Mouse (Mus musculus) midbrain, embryonic 15.5 days (tissue): ENCODE results near the gene Dcaf5. TPM values are rescaled to one million over a fixed set of nuclear protein-coding genes. Genes with fewer than 3 reads are reported as not detected.
A peak's percentile ranks its signal among the peaks of the same experiment; 100 is the strongest.
"Not testable (repeated sequence)": the region's sequence is repeated elsewhere in the genome, so short reads cannot be mapped to it uniquely, and the experiment has no call there.

Source experiments
- ATAC-seq: fragments of 200-750 bp; cut with Nextera tagmentation; replicated peaks from 2 replicates; pipeline ENCODE4 v1.8.0; 2017; ENCODE audit warnings: moderate TSS enrichment
- H3K27ac ChIP-seq: fragments of 300-500 bp; sonication (generic); 2 replicates; pipeline ENCODE4 v1.5.1; 2015; ENCODE audit warnings: mild to moderate bottlenecking, inconsistent platforms
- H3K27me3 ChIP-seq: fragments of 300-500 bp; sonication (generic); replicated peaks from 2 replicates; pipeline ENCODE4 v1.6.1; 2015; ENCODE audit warnings: inconsistent platforms
- H3K36me3 ChIP-seq: fragments of 300-500 bp; sonication (generic); replicated peaks from 2 replicates; pipeline ENCODE4 v1.6.1; 2015; ENCODE audit warnings: inconsistent platforms
- H3K4me1 ChIP-seq: fragments of 300-500 bp; sonication (generic); 2 replicates; pipeline ENCODE4 v1.6.1; 2015; ENCODE audit warnings: inconsistent platforms
- H3K4me2 ChIP-seq: fragments of 300-500 bp; sonication (generic); 2 replicates; pipeline ENCODE4 v1.6.1; 2015; ENCODE audit warnings: inconsistent platforms, mild to moderate bottlenecking, moderate library complexity
- H3K4me3 ChIP-seq: fragments of 300-500 bp; sonication (generic); 2 replicates; pipeline ENCODE4 v1.5.1; 2015; ENCODE audit warnings: mild to moderate bottlenecking, inconsistent platforms
- H3K9ac ChIP-seq: fragments of 300-500 bp; sonication (generic); 2 replicates; pipeline ENCODE4 v1.6.1; 2015; ENCODE audit warnings: mild to moderate bottlenecking, inconsistent platforms
- H3K9me3 ChIP-seq: fragments of 300-500 bp; sonication (generic); 2 replicates; pipeline ENCODE4 v1.6.1; 2016; ENCODE audit warnings: inconsistent platforms
- WGBS: fragments of 180-500 bp; shearing (Covaris S2); methylation state at CpG from one replicate; pipeline ENCODE4 v1.1.7; 2015; ENCODE audit warnings: mixed read lengths; 5-methylcytosine and 5-hydroxymethylcytosine counted together
- polyA plus RNA-seq: library from polyadenylated mRNA; unstranded; fragments of >200 nt; fragmentation: Nextera tagmentation; extraction: Ambion mirVana; gene quantifications from 2 replicates; pipeline ENCODE4 v1.2.1, GENCODE M21; 2015

The Dcaf5 gene
- 25.5 and 26.6 TPM in 2 replicates for polyA plus RNA-seq

DNA sequence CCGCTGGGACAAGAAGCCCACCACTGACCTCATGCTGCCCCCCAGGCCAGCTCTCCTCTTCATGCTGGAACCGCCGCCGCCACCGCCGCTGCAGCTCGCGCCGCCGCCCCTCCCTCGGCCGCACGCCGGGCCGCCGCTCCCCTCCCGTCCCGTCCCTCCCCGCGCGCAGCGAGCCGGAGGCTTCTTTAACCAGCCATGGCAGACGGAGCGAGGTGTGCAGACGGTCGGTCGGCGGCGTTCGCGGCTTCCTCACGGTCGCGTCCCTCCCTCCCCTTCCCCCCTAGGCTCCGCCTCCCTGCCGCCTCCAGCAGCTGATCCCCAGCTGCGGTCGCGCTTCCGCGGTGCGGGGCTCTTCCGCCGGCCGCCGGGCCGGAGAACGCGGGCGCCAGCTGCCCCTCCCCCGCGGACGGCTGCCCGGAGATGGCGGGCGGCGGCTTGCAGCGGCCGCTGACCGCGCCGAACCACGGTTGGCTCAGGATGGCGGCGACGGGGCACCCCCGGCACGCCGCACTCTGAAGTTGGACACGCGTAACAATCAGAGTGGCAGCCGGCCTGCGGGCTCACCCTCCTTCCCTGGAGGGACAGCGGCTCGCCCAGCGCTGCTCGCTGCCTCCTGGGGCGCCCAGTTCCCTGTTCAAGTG, at the start of gene Dcaf5:
Gene Dcaf5, minus strand, starts transcription at position 266 of the 641 bp plus-strand sequence.
- 0% methylated on average over 74 of the region's 79 CpGs for WGBS
- H3K27ac ChIP-seq, result peak within 1 kb of the TSS; percentile 96
- H3K36me3 ChIP-seq, result no peaks in the 10 kb centered on the region
- H3K9me3 ChIP-seq, result no peaks in the 10 kb centered on the region
- H3K4me1 ChIP-seq, result peaks cover 35% of the 10 kb centered on the region
- peak; percentile 88 for ATAC-seq
- H3K9ac ChIP-seq, result peak within 1 kb of the TSS; percentile 96
- H3K27me3 ChIP-seq, result no peaks in the 10 kb centered on the region
- peak within 1 kb of the TSS; percentile 96 for H3K4me3 ChIP-seq
- H3K4me2 ChIP-seq, result peak within 1 kb of the TSS; percentile 73

DNA sequence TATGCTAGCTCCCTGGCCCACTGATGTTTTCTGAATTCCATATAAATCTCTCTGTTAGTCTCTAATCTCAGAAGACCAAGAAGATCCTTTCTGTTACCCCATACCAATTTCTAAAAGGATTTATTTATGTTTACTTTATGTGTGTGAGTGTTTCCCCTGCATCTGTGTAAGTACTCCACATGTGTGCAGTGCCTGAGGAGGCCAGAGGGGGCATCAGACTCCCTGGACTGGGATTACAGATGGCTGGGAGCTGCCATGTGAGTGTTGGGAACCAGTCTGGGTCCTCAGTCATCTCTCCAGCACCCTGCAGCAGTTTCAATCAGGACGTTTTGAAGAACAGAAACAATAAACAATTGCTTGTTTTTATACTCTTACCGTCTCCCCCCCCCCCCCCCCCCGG, 47.0 kb upstream of the Dcaf5 start:
- Histone ChIP-seq H3K27ac (no peak overlapping the region), H3K9ac (no peak overlapping the region), H3K4me3 (no peak overlapping the region), H3K4me1 (no peaks in the 10 kb centered on the region), H3K36me3 (peaks cover 28% of the 10 kb centered on the region; the same call in 1 of the 2 replicates), H3K27me3 (no peaks in the 10 kb centered on the region), H3K4me2 (no peak overlapping the region), H3K9me3 (no peaks in the 10 kb centered on the region)
- WGBS, result 71% methylated on average over 3 of the region's 3 CpGs
- no peak for ATAC-seq

- ATAC-seq, result no peak
- H3K27ac ChIP-seq, result no peak overlapping the region
- no peaks in the 10 kb centered on the region for H3K27me3 ChIP-seq
- H3K4me3 ChIP-seq, result no peak overlapping the region
- H3K36me3 ChIP-seq, result peaks cover 15% of the 10 kb centered on the region; the same call in 1 of the 2 replicates
- 92% methylated on average over 3 of the region's 3 CpGs for WGBS
- no peak overlapping the region for H3K9ac ChIP-seq
- no peaks in the 10 kb centered on the region for H3K4me1 ChIP-seq
- H3K4me2 ChIP-seq, result no peak overlapping the region
- no peaks in the 10 kb centered on the region for H3K9me3 ChIP-seq
Measured at GRCm38 (mm10) chr12:80479986-80480385, 43.6 kb upstream of the Dcaf5 start.

GRCm38 (mm10) chr12:80473731-80474130, 37.3 kb upstream of the Dcaf5 start:
- 88% methylated on average over 3 of the region's 3 CpGs for WGBS

DNA sequence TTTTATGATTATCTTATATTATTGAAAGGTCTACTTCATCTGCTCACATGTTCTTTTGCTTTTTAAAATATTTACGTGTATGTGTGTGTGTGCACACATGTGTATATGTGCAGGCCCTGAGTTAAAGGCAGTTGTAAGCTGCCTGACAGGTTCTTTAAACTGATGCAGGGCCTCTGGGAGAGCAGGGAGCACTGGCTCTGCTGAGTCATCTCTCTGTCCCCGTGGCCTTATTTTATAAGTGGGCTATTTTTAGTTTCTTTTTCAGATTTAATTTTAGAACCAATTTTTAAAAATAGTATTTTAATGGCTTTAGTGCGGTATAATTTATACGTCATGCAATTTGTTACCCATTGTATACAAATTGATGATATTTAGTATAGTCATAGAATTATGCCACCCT, 35.5 kb upstream of the Dcaf5 start:
- 89% methylated on average over 4 of the region's 4 CpGs for WGBS
- H3K4me1 ChIP-seq, result no peaks in the 10 kb centered on the region
- ATAC-seq, result no peak

More at GRCm38 (mm10) chr12:80473731-80474130, 37.3 kb upstream of the Dcaf5 start:
- Histone ChIP-seq H3K9ac (no peak overlapping the region), H3K4me3 (no peak overlapping the region), H3K4me2 (no peak overlapping the region), H3K36me3 (no peaks in the 10 kb centered on the region), H3K4me1 (no peaks in the 10 kb centered on the region), H3K9me3 (no peaks in the 10 kb centered on the region), H3K27ac (no peak overlapping the region), H3K27me3 (no peaks in the 10 kb centered on the region)
- no peak for ATAC-seq

DNA sequence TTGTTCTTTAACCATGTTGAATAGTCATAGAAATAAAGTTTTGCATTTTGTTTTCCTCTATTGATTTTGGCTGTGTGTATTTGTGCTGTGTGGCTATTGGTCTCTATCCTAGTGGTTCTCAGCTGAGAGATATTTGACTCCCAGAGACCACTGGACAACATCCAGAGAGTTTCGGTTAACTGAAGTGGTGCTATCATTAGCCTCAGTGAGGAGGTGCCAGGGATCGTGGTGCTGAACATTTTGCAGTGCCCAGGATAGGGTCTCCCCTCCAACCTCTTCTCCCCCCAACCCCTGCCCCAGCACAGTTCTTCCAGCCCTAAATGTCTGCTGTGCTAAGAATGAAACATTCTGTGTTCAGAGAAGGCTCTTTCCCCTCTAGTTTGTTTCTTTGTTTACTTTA, 33.8 kb upstream of the Dcaf5 start:
- Histone ChIP-seq H3K27me3 (no peaks in the 10 kb centered on the region), H3K4me3 (no peak overlapping the region), H3K36me3 (no peaks in the 10 kb centered on the region), H3K9ac (no peak overlapping the region), H3K4me2 (no peak overlapping the region), H3K9me3 (no peaks in the 10 kb centered on the region), H3K27ac (no peak overlapping the region), H3K4me1 (no peaks in the 10 kb centered on the region)
- no peak for ATAC-seq
- WGBS, result 89% methylated on average over 2 of the region's 2 CpGs

More for the DNA sequence above, 35.5 kb upstream of the Dcaf5 start:
- Histone ChIP-seq H3K27ac (no peak overlapping the region), H3K36me3 (no peaks in the 10 kb centered on the region), H3K9me3 (no peaks in the 10 kb centered on the region), H3K4me2 (no peak overlapping the region), H3K9ac (no peak overlapping the region), H3K4me3 (no peak overlapping the region), H3K27me3 (no peaks in the 10 kb centered on the region)

GRCm38 (mm10) chr12:80463666-80464269, 27.4 kb upstream of the Dcaf5 start:
- Histone ChIP-seq H3K27me3 (no peaks in the 10 kb centered on the region), H3K4me1 (peaks cover 11% of the 10 kb centered on the region), H3K4me3 (peak overlapping the region; percentile 83), H3K36me3 (no peaks in the 10 kb centered on the region), H3K4me2 (peak overlapping the region; percentile 72), H3K9ac (peak overlapping the region; percentile 72), H3K27ac (peak overlapping the region; percentile 81), H3K9me3 (no peaks in the 10 kb centered on the region)
- WGBS, result 5% methylated on average over 17 of the region's 17 CpGs
- ATAC-seq, result no peak

DNA sequence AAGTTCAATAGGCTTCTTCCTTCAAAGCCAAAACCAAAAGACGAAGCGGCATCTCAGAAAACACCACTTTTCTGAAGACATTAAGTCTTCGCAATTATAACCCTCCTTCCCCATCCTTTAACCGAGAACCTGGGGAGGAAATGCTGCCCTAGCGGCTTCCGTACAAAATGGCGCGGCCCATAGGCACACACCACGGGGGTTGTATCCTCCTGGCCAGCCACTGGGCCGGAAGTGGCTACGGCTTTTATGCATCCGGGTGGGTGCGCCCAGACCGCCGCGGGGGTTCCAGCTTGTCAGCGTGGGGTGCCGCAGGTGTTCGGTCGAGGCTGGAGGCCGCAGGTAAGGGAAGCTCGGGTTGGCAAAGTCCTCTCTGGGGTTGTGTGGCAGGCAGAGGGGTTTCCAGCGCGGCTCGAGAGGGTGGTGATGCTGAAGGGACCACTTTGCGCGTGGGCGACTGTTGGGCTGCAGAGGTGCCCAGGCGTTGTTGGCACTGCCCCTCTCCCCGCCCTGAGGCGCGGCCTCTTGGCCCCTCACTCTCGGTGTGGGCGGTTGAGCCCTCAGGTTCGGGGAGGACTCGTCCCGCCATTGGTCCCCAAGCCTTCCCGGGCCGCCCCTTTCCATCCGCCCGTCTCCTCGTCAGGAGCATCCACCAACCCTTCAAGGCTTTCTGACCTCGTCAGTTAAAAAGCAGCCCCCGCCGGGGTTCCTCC, 26.7 kb upstream of the Dcaf5 start, which contains the start of gene Exd2:
Gene Exd2, plus strand, starts transcription at position 154 of the 710 bp plus-strand sequence.
- ATAC-seq, result peak; percentile 98
- peak within 1 kb of the TSS; percentile 72 for H3K9ac ChIP-seq
- peak within 1 kb of the TSS; percentile 81 for H3K27ac ChIP-seq
- under 1% methylated on average over 43 of the region's 45 CpGs for WGBS
- no peaks in the 10 kb centered on the region for H3K36me3 ChIP-seq
- H3K27me3 ChIP-seq, result no peaks in the 10 kb centered on the region
- peak within 1 kb of the TSS; percentile 83 for H3K4me3 ChIP-seq
- no peaks in the 10 kb centered on the region for H3K9me3 ChIP-seq
- peaks cover 11% of the 10 kb centered on the region for H3K4me1 ChIP-seq
- H3K4me2 ChIP-seq, result peak within 1 kb of the TSS; percentile 72

GRCm38 (mm10) chr12:80462292-80462896, 26.0 kb upstream of the Dcaf5 start:
- 15% methylated on average over 10 of the region's 10 CpGs for WGBS
- H3K9me3 ChIP-seq, H3K36me3 ChIP-seq, H3K27me3 ChIP-seq: not testable (repeated sequence)
- H3K4me3 ChIP-seq, result peak overlapping the region; percentile 83
- H3K4me1 ChIP-seq, result peaks cover 11% of the 10 kb centered on the region
- peak; percentile 13; the same call in 1 of the 2 replicates for ATAC-seq
- peak overlapping the region; percentile 72; the same call in 1 of the 2 replicates for H3K9ac ChIP-seq
- H3K27ac ChIP-seq, result peak overlapping the region; percentile 81
- peak overlapping the region; percentile 72 for H3K4me2 ChIP-seq

GRCm38 (mm10) chr12:80458033-80458432, 21.6 kb upstream of the Dcaf5 start:
- H3K36me3 ChIP-seq, result no peaks in the 10 kb centered on the region
- WGBS, result 78% methylated on average over 5 of the region's 5 CpGs
- H3K9me3 ChIP-seq, result no peaks in the 10 kb centered on the region
- ATAC-seq, result no peak
- H3K4me2 ChIP-seq, result no peak overlapping the region
- no peaks in the 10 kb centered on the region for H3K4me1 ChIP-seq
- no peak overlapping the region for H3K9ac ChIP-seq
- no peak overlapping the region for H3K4me3 ChIP-seq
- H3K27me3 ChIP-seq, result no peaks in the 10 kb centered on the region
- no peak overlapping the region for H3K27ac ChIP-seq

GRCm38 (mm10) chr12:80453506-80453905, 17.1 kb upstream of the Dcaf5 start:
- WGBS, result 94% methylated on average over 1 of the region's 1 CpGs
- no peak overlapping the region for H3K9ac ChIP-seq

DNA sequence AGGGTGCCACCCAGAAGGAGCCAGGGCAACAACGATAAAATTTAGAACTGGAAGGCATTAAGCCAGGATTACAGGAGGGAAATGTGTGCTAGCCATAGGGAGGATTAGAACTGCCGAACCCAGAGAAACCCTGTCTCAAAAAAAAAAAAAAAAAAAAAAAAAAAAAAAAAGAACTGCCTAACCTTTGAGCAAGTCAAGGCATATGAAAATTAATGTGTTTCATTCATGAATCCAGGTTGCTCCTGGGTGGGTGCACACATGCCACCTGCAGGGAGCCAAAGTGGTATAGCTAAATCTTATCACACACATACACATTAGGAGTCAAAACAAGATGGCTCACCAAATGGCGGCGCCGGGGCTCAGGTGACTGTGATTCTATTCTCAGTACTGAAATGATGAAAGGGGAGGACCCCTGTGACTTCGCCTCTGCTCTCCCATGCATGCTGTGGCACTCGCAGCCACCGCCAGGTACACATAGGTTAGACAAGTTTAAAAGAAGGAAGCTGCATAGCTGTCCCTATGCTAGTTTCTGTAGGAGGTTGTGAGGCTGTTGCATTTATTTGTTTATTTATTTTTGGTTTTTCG, 8.2 kb upstream of the Dcaf5 start:
- H3K4me2 ChIP-seq, result no peak overlapping the region
- H3K36me3 ChIP-seq, result no peaks in the 10 kb centered on the region

More at GRCm38 (mm10) chr12:80453506-80453905, 17.1 kb upstream of the Dcaf5 start:
- ATAC-seq, result no peak
- Histone ChIP-seq H3K4me3 (no peak overlapping the region), H3K36me3 (no peaks in the 10 kb centered on the region), H3K9me3 (no peaks in the 10 kb centered on the region), H3K27me3 (no peaks in the 10 kb centered on the region), H3K27ac (no peak overlapping the region), H3K4me1 (no peaks in the 10 kb centered on the region), H3K4me2 (no peak overlapping the region)

More for the DNA sequence above, 8.2 kb upstream of the Dcaf5 start:
- H3K9me3 ChIP-seq, result no peaks in the 10 kb centered on the region
- no peak for ATAC-seq
- no peaks in the 10 kb centered on the region for H3K27me3 ChIP-seq
- H3K27ac ChIP-seq, result no peak overlapping the region
- no peak overlapping the region for H3K9ac ChIP-seq
- H3K4me3 ChIP-seq, result no peak overlapping the region
- 89% methylated on average over 9 of the region's 9 CpGs for WGBS
- H3K4me1 ChIP-seq, result no peaks in the 10 kb centered on the region
